Mouse (Mus musculus): Measurements from ENCODE around the gene Pcdh17.

Gene Pcdh17

GRCm38 (mm10) chr14:84443288-84443686 lies at the start of gene Pcdh17:
TSS of gene Pcdh17 (plus strand) at chr14:84443563.
- DNase-seq (ENCODE audit: low spot score in 2 of 2) = peak; percentile 95 to 96

GRCm38 (mm10) chr14:84397137-84397536 lies 46.2 kb upstream of the Pcdh17 start:
- DNase-seq (ENCODE audit: low spot score in 2 of 2) = no peak

- DNase-seq (ENCODE audit: low spot score in 2 of 2) = no peak
Measured at GRCm38 (mm10) chr14:84424736-84425135, 18.6 kb upstream of the Pcdh17 start.

GRCm38 (mm10) chr14:84426616-84427015 lies 16.7 kb upstream of the Pcdh17 start:
- no peak for DNase-seq (ENCODE audit: low spot score in 2 of 2)

DNA sequence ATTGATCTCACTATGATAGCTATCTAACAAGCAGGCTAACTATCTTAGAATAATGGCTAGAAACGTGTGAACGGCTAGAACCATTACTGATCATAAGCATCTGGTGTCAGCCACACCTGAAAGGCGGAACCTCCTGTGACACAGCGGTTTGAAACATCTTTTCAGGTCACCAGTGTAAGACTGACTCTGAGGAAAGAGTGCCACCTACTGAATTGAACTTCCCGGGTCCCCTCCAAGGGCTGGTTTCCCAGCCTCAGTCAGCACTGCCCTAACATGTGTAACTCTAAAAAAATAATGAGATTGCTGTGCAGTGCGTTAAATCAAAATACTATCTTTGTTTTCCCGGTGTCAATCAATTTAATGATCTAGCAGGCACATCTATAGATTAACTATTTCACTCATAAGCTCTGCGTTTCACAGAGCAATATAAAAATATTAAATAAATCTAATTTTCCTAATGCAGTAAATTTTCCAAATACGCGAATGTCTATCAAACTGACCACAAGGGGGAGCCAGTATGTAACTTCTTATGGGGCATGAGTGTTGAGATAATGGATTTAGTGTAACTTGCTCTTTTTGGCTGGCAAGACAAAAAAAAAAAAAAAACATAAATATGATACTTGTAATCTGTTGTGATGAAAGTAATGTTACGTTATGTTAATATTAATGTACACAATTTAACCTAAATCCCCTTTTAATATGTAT lies 5.1 kb upstream of the Pcdh17 start:
- peak in 1 of 2 experiments; percentile 5 for DNase-seq (ENCODE audit: low spot score in 2 of 2)

- no peak for DNase-seq (ENCODE audit: low spot score in 2 of 2)
Measured at GRCm38 (mm10) chr14:84440903-84441302, 2.5 kb upstream of the Pcdh17 start.

DNA sequence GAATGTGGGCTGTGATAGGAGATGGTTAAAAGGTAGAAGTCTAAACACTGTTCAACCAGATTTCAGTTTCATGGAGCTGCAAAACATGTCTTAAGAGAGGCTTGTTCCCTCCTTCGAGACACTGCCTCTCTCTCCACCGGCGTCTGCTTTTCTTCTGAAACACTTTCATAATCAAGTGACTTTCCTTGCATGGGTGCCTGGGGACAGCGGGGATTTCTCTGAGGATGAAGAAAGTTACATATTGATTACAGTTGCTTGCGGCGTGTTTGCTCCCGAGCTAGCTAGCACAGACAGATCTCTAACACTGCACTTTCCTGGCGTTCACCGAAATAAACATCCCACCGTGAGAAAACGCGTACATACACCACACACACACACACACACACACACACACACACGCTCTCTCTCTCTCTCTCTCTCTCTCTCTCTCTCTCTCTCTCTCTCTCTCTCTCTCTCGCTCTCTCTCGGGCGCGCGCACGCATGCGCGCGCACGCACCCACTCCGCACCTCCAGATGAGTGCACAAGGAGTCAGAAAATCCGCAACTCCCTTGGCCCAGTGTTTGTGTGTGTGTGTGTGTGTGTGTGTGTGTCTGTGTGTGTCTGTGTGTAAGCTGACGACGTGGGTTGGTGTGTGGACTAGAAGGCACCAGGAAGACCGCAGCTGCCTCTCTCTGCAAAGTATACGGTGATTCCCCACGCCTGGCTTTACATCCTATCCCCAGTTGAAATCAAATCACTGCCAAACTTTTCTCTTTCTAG lies 655 bp upstream of the Pcdh17 start:
- DNase-seq (ENCODE audit: low spot score in 2 of 2) = peak; percentile 24 to 41

GRCm38 (mm10) chr14:84443761-84444160 lies 398 bp downstream of the Pcdh17 start:
- DNase-seq (ENCODE audit: low spot score in 2 of 2) = no peak

DNA sequence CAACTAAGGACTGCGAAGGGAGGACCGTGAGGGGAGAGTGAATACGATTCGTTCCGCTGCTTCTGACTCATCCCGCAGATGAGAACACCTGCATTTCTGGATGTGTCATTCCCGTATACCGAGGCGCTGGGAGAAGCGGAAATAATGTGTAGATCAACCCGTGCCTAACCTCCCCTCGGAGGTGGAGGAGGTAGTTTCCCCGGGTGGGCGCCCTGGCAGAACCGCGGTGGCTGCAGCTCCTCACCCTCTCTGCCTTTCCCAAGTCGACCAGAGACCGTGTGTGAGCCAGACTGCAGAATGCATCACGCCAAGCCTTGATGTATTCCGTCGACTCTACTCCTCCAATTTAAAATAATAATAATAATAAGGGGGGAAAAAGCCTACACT lies 906 bp downstream of the Pcdh17 start:
- DNase-seq (ENCODE audit: low spot score in 2 of 2) = peak; percentile 23 to 44

DNA sequence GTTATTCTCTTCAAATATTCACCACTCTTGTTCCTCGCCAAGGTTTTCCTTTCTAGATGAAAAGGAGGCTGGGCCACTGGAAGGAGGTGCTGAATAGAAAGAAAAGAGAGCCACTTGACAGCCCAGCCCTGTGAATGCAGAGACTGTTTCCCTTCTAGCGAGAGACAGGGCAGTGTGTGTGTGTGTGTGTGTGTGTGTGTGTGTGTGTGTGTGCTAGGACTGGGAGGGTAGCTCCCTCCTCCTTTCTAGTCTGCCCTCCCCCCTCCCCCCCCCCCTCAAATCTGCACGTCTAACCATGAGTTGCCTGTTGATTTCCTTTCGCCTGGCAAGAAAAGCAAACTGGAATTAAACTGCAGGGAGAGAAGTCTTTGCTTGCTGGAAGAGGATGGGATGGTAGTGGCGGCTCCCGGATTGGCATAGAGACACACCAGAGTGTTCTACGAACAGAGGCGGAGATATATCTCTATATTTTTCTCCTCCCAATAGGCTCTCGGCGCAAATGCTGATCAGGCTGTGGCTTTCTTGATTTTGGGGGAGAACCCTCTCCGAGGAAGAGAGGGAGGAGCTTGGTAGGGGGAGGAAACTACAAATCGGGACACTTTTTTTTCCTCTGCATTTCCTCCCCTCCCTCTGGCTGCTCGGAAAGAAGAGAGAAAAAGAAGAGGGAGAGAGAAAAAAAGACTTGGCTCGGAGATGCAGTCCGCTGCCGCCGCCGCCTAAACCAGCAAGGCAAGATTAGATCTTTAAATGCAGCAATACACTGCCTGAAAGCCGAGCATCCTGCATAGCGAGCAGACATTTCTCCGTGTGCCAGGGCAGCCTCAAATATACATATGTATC lies 1.5 kb downstream of the Pcdh17 start:
- DNase-seq (ENCODE audit: low spot score in 2 of 2) = peak; percentile 42 to 45

- peak; percentile 45 to 54 for DNase-seq (ENCODE audit: low spot score in 2 of 2)
Measured at GRCm38 (mm10) chr14:84445503-84446410, 2.4 kb downstream of the Pcdh17 start.

DNA sequence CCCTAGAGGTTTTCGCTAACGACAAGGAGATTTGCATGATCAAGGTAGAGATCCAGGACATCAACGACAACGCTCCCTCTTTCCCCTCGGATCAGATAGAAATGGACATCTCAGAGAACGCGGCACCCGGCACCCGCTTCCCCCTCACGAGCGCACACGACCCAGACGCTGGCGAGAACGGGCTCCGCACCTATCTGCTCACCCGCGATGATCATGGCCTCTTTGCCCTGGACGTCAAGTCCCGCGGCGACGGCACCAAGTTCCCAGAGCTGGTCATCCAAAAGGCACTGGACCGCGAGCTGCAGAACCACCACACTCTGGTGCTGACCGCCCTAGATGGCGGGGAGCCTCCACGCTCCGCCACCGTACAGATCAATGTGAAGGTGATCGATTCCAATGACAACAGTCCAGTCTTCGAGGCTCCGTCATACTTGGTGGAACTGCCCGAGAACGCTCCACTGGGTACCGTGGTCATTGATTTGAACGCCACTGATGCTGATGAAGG lies 3.1 kb downstream of the Pcdh17 start:
- peak in 1 of 2 experiments; percentile 30 for DNase-seq (ENCODE audit: low spot score in 2 of 2)

DNA sequence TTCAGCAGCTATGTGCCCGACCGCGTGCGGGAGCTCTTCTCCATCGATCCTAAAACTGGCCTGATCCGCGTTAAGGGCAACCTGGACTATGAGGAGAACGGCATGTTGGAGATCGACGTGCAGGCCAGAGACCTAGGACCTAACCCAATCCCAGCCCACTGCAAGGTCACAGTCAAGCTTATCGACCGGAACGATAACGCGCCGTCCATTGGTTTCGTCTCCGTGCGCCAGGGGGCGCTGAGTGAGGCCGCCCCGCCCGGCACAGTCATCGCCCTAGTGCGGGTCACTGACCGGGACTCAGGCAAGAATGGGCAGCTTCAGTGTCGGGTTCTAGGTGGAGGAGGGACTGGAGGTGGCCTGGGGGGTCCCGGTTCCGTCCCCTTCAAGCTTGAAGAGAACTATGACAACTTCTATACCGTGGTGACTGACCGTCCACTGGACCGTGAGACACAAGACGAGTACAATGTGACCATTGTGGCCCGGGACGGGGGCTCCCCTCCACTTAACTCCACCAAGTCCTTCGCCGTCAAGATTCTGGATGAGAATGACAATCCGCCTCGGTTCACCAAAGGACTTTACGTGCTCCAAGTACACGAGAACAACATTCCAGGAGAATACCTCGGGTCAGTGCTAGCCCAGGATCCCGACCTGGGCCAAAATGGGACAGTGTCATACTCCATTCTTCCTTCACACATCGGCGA lies 3.7 kb downstream of the Pcdh17 start:
- DNase-seq (ENCODE audit: low spot score in 2 of 2) = peak; percentile 51 to 57

DNA sequence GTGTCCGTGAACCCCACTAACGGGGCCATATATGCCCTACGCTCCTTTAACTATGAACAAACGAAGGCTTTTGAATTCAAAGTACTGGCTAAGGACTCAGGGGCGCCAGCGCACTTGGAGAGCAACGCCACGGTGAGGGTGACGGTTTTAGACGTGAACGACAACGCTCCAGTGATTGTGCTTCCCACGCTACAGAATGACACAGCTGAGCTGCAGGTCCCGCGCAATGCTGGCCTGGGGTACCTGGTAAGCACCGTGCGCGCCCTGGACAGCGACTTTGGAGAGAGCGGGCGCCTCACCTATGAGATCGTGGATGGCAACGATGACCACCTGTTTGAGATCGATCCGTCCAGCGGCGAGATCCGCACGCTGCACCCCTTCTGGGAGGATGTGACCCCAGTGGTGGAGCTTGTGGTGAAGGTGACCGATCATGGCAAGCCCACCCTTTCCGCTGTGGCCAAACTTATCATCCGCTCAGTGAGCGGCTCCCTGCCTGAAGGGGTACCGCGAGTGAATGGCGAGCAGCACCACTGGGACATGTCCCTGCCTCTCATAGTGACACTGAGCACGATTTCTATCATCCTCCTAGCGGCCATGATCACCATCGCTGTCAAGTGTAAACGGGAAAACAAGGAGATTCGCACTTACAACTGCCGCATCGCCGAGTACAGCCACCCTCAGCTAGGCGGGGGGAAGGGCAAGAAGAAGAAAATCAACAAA lies 4.5 kb downstream of the Pcdh17 start:
- peak; percentile 30 to 34 for DNase-seq (ENCODE audit: low spot score in 2 of 2)

DNA sequence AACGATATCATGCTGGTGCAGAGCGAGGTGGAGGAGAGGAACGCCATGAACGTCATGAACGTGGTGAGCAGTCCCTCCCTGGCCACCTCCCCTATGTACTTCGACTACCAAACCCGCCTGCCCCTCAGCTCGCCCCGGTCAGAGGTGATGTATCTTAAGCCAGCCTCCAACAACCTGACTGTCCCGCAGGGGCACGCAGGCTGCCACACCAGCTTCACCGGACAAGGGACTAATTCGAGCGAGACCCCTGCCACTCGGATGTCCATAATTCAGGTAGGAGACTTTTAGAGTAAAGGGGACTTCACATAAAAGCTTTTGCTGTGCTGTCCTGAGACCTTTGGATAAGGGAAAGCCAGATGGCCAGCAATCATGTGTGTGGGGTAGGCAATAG lies 5.0 kb downstream of the Pcdh17 start:
- DNase-seq (ENCODE audit: low spot score in 2 of 2) = no peak

GRCm38 (mm10) chr14:84454074-84454845 lies 10.9 kb downstream of the Pcdh17 start:
- DNase-seq (ENCODE audit: low spot score in 2 of 2) = no peak

GRCm38 (mm10) chr14:84475491-84475890 lies 32.1 kb downstream of the Pcdh17 start:
- DNase-seq (ENCODE audit: low spot score in 2 of 2) = no peak

- no peak for DNase-seq (ENCODE audit: low spot score in 2 of 2)
Measured at GRCm38 (mm10) chr14:84476336-84476735, 33.0 kb downstream of the Pcdh17 start.

DNA sequence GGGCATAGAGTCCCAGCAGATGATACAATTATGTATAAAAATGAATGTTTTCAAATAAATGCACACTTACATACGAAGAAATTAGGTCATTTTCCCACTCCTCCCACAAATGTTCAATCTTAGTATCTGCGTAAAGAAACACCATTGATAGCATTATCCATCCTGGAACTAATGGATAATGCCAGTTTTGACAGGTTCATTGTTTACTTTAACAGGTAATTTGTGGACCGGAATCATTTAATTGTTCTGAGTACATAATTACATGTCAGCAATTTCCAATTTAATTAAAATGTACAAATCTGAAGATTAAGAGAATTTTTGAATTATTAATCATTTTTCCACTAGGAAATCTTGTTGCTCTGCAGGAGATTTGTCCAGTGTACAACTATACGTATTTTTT lies 33.5 kb downstream of the Pcdh17 start:
- no peak for DNase-seq (ENCODE audit: low spot score in 2 of 2)
